Mouse (Mus musculus) embryonic fibroblast, embryonic 13.5 days (primary cell): ENCODE measurements around the gene Cbfb. TPM values are rescaled to one million over a fixed set of nuclear protein-coding genes. Genes with fewer than 3 reads are reported as not detected.

Experiments used
- H3K27ac ChIP-seq: 2 replicates; pipeline ENCODE4 v1.5.1; 2012; ENCODE audit warnings: low read length, control low read depth, inconsistent platforms; ENCODE audit not compliant: insufficient read depth
- H3K4me1 ChIP-seq: 2 replicates; pipeline ENCODE4 v1.6.1; 2011; ENCODE audit warnings: low read length; ENCODE audit not compliant: control insufficient read depth, insufficient read depth
- H3K4me3 ChIP-seq: 2 replicates; pipeline ENCODE4 v1.5.1; 2011; ENCODE audit warnings: mild to moderate bottlenecking, control low read depth, low read length; ENCODE audit not compliant: insufficient read depth
- CTCF ChIP-seq: IDR thresholded peaks from 2 replicates; pipeline ENCODE4 v1.5.1; 2011; ENCODE audit warnings: mild to moderate bottlenecking, control low read depth, low read length, moderate library complexity, borderline replicate concordance; ENCODE audit not compliant: insufficient read depth
- POLR2A ChIP-seq: IDR thresholded peaks from 2 replicates; pipeline ENCODE4 v1.6.1; 2011; ENCODE audit warnings: low read depth, mild to moderate bottlenecking, control low read depth, low read length, moderate library complexity
- polyA plus RNA-seq: library from polyadenylated mRNA; stranded (reverse); fragments of >200 nt; gene quantifications from 2 replicates; pipeline ENCODE4 v1.2.4, GENCODE M21; 2011; ENCODE audit warnings: low read depth; ENCODE audit not compliant: missing spikeins, insufficient read length

The Cbfb gene
- 111 and 145 TPM in 2 replicates for polyA plus RNA-seq

DNA sequence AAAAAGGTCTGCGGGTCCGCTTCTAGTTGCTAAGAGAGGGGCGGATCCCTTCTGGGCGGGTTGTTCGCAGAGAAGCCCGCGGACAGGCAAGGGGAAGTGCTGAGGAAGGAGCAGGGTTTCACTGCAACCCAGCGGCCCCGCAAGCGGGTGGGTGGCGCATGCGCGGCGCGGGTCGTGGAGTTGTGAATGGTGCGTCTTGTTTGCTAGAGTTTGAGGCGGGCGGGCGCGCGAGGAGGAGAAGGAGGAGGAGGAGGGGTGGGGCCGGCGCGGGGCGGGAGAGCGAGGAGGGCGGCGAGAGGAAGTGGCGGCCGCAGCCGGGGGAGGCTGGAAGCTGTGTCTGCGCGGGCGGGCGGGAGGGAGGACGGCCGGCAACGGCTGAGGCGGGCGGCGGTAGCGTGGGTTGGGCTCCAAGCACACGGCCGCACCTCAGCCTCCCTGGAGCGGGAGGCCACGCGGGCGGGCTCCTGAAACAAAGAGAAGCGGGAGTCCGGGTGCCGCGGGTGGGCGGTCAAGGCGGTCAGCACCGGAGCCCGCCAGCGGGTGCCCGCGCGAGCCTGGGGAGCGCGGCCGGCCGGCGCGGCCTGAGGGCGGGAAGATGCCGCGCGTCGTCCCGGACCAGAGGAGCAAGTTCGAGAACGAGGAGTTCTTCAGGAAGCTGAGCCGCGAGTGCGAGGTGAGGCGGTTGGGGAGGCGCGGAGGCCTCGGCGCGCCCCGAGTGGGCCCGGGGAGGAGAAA, at the start of gene Cbfb:
Cbfb (plus strand) TSS at position 294 of the 735 bp plus-strand sequence.
- Histone ChIP-seq H3K4me1 (peaks cover 8% of the 10 kb centered on the region), H3K4me3 (peak within 1 kb of the TSS; percentile 72), H3K27ac (peak within 1 kb of the TSS; percentile 99)
- no peak for TF ChIP-seq CTCF
- TF ChIP-seq POLR2A, result peak; percentile 43

DNA sequence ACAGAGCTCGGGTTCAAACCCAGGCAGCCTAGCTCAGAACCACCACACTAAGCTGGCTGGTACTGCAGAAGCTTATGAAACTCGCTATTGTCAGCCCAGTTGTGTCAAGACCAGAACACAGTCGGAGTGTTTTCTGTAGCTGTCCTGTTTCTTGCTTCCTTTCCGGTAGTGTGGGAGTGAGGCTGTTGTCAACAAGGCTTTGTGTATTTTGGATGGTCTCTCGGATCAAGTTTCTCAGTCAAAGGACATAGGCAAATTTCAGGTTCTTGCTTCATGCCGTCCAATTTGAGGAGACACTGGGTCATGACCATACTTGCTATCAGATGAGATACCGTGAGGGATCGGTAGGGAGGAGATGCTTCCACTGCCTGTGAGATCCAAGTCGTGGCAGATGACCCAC, 40.6 kb upstream of the Cbfb start:
- Histone ChIP-seq H3K4me3 (no peak overlapping the region), H3K4me1 (no peaks in the 10 kb centered on the region), H3K27ac (no peak overlapping the region)
- TF ChIP-seq POLR2A (no peak), CTCF (no peak)

DNA sequence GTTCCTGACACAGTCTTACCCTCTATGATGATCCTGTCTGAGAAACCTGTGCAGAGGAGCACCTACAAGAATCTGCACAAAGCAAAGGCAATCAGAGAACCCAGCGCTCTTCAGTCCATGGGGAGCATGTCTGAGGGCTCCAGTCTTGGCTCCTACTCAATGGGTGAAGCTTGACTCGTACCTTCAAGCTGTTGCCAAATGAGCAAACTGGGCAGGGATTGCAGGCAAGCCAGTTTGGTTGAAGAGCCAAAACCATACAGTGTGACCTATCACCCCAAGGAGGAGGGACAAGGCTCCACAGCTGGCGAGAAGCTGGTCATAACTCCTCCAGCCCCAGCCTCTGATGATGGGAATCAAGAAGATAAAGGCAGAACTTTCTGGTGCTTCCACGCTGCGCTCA, 39.0 kb upstream of the Cbfb start, which contains the start of gene Ces4a:
Ces4a (plus strand) TSS at position 292 of the 400 bp plus-strand sequence.
- TF ChIP-seq POLR2A, result no peak
- H3K4me1 ChIP-seq, result no peaks in the 10 kb centered on the region
- no peak within 1 kb of the TSS for H3K4me3 ChIP-seq

GRCm38 (mm10) chr8:105138423-105138822, 32.1 kb upstream of the Cbfb start:
- H3K4me3 ChIP-seq, result no peak overlapping the region
- H3K4me1 ChIP-seq, result no peaks in the 10 kb centered on the region
- no peak overlapping the region for H3K27ac ChIP-seq
- TF ChIP-seq POLR2A, result no peak
- peak; percentile 77 for TF ChIP-seq CTCF

More for the DNA sequence above, 39.0 kb upstream of the Cbfb start, which contains the start of gene Ces4a:
- no peak within 1 kb of the TSS for H3K27ac ChIP-seq

DNA sequence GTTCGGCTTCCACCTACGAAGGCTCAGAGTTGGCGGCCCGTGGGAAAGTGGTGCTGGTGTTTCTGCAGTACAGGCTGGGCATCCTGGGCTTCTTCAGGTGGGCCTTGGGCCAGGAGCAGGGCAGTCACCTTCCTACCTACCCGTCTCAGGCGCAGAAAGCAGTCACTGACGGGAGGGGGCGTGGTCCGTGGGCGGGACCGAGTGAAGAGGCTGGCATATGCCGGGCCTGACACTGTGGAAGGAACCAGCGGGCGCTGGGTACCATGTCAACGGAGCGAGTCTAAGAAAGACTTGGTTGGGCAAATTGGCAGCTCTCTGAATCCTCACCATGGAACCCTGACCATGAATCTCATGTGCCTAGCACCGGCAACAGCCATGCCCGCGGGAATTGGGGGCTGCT, 28.1 kb upstream of the Cbfb start:
- Histone ChIP-seq H3K27ac (no peak overlapping the region), H3K4me3 (no peak overlapping the region), H3K4me1 (no peaks in the 10 kb centered on the region)
- TF ChIP-seq POLR2A, result no peak
- TF ChIP-seq CTCF, result no peak

DNA sequence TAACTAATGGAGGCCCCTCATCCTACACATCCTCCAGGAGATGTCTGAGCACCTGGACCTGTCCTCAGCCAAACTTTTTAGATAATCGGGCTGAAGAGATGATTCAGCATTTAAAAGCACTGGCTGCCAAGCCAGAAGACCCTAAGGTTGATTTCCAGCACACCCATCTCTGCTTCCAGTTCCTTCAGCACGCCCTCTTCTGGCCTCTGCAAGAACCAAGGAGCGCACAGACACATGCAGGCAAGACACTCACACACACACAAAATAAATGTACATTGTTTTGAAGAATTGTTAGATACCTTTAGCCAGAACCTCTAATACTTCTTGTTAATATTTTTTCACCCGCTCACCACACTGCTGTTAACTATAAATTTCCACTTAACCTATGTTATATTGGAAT, 18.8 kb upstream of the Cbfb start:
- Histone ChIP-seq H3K4me3 (no peak overlapping the region), H3K27ac (no peak overlapping the region), H3K4me1 (no peaks in the 10 kb centered on the region; the same call in 1 of the 2 replicates)
- TF ChIP-seq CTCF, result peak; percentile 4; the same call in 1 of the 2 replicates
- TF ChIP-seq POLR2A, result no peak

DNA sequence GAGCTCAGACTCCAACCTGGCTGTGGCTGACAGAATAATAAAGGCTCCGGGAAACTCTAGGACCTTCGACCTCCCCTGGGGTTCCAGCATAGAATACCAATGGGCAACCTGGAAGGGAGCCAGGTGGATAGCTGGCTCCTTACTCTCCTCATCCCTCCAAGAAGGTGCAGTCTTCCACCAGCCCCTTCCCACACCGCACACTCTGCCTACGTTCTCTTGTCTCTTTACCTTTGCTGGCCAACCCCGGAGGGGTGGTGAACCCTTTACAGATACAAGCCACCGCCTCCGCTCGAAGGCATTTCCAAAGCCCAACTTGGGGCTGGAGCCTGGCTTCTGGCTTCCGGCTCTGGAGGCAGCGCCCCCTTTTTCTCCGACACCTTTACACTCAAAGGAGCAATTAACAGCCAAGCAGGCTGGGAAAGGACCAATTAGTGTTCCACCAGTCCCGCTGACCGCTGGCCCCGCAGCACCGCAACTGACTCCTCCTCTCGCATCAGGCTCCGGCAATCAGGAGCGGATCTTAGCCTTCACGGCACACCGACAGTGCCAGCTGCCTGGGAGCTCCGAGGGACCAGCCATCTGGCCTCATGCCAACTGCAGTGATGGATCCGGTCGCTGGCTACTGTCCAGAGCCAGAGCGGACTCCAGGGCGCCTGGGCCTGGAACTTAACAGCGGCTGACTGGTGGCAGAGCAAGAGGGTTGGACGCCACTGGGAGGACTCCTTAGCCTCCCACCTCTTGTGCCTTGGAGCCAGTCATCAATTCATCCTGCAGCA, 17.7 kb upstream of the Cbfb start:
- 0 out of 2 replicates have a peak overlapping the region, but pooled peaks have one; percentile 1 for H3K4me3 ChIP-seq
- no peak overlapping the region for H3K27ac ChIP-seq
- TF ChIP-seq POLR2A (no peak), CTCF (no peak)
- no peaks in the 10 kb centered on the region; the same call in 1 of the 2 replicates for H3K4me1 ChIP-seq

- Histone ChIP-seq H3K4me3 (no peak overlapping the region), H3K4me1 (no peaks in the 10 kb centered on the region; the same call in 1 of the 2 replicates), H3K27ac (no peak overlapping the region)
- no peak for TF ChIP-seq POLR2A
- no peak for TF ChIP-seq CTCF
Measured at GRCm38 (mm10) chr8:105154316-105154715, 16.2 kb upstream of the Cbfb start.

DNA sequence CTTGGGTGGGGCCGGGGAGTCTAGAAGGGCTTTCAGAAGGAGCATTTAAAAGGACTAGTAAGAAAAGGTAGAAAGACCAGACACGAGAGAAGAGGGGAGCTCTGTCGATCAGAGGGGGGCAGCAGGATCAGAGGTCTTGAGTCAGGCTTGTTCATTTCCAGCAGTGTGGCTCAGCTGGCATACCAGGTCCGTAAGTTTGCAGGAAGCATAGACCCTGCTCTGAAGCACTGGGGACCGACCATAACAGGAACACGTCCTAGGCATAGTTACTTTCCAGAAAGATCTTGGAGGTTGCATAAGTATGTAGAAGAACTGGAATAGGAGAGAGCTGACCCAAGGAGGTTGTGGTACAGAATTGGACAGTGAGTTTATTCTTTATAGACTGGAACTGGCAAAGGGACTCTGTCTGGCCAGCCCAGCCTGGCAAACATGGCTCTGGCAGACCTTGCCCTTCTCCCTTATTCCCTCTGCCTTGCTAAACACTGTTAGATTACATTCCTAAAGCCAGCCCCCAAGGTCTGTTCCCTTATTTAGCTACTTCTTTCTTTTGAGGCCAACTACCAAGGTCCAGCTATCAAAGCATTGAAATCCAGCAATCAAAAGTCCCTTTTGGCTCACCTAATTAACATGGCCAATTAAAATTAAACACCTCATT, 15.3 kb upstream of the Cbfb start:
- Histone ChIP-seq H3K4me1 (no peaks in the 10 kb centered on the region; the same call in 1 of the 2 replicates), H3K27ac (no peak overlapping the region), H3K4me3 (no peak overlapping the region)
- no peak for TF ChIP-seq CTCF
- no peak for TF ChIP-seq POLR2A

DNA sequence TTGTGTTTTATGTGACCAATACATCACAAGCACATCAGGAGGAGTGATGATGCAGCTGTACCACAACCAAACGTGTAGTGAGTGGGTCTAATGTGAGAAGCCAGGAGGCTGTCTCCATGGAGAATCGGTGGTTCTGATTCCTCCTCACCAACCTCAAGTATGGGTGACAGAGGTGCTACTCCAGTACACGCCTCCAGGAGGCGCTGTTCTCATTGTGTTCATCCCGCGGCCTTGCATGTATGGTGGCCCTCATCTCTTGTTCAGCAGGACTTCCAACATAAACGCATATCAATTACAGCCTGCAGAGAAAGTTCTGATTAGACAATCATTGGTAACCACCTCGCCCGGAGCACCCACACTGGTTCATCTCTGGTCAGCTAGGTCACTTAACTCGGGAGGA, 12.9 kb upstream of the Cbfb start:
- peaks cover 3% of the 10 kb centered on the region; the same call in 1 of the 2 replicates for H3K4me1 ChIP-seq
- no peak overlapping the region for H3K27ac ChIP-seq
- TF ChIP-seq CTCF, result peak; percentile 31; the same call in 1 of the 2 replicates
- TF ChIP-seq POLR2A, result no peak
- H3K4me3 ChIP-seq, result no peak overlapping the region
